Mouse (Mus musculus): ENCODE results near the gene Cdk12. TPM values are rescaled to one million over a fixed set of nuclear protein-coding genes. Genes with fewer than 3 reads are reported as not detected.

The Cdk12 gene
- 1.9 and 2.0 TPM in 2 replicates for polyA plus RNA-seq (2021; fragmentation: Nextera tagmentation)
- long read RNA-seq, experiment 1, partial matches to known transcripts, result 2 of 13 reads
- long read RNA-seq, experiment 1, other reads (novel, unspliced or antisense), result 11 of 13 reads
- long read RNA-seq, experiment 2, partial matches to known transcripts, result 6 of 13 reads
- long read RNA-seq, experiment 2, other reads (novel, unspliced or antisense), result 7 of 13 reads

GRCm38 (mm10) chr11:98202641-98203350 is at the start of gene Cdk12:
Gene Cdk12 (plus strand): TSS chr11:98203059.

GRCm38 (mm10) chr11:98192901-98193805 is 9.7 kb upstream of the Cdk12 start, which contains the start of gene Med1:
Gene Med1 (minus strand): TSS chr11:98193293.

Small RNAs within 50 kb of the gene (microRNA-seq; reads per million reads assigned to microRNA genes)
- gene Gm27399 (not detected), gene Mir5119 (not detected)

Other genes with a start within 250 kb of the Cdk12 start
- gene Plxdc1, start 216.6 kb upstream of the Cdk12 start, polyA plus RNA-seq (2021; fragmentation: Nextera tagmentation), result 7.8 and 10.7 TPM in 2 replicates
- 6.9 and 9.8 TPM in 2 replicates for gene Arl5c, start 206.9 kb upstream of the Cdk12 start, polyA plus RNA-seq (2021; fragmentation: Nextera tagmentation)
- gene Cacnb1, start 180.0 kb upstream of the Cdk12 start, polyA plus RNA-seq (2021; fragmentation: Nextera tagmentation), result 38.9 and 48.1 TPM in 2 replicates
- gene Rpl19, start 176.3 kb upstream of the Cdk12 start, polyA plus RNA-seq (2021; fragmentation: Nextera tagmentation), result 2,123 and 2,249 TPM in 2 replicates
- gene Stac2, start 149.6 kb upstream of the Cdk12 start, polyA plus RNA-seq (2021; fragmentation: Nextera tagmentation), result 6.3 and 7.7 TPM in 2 replicates
- 5.7 and 6.6 TPM in 2 replicates for gene Fbxl20, start 52.7 kb upstream of the Cdk12 start, polyA plus RNA-seq (2021; fragmentation: Nextera tagmentation)
- gene Med1, start 9.8 kb upstream of the Cdk12 start, polyA plus RNA-seq (2021; fragmentation: Nextera tagmentation), result 28.3 and 34.2 TPM in 2 replicates
- gene Neurod2, start 126.6 kb downstream of the Cdk12 start, polyA plus RNA-seq (2021; fragmentation: Nextera tagmentation), result 12.4 and 14.7 TPM in 2 replicates
- gene Ppp1r1b, start 145.3 kb downstream of the Cdk12 start, polyA plus RNA-seq (2021; fragmentation: Nextera tagmentation), result 42.9 and 70.1 TPM in 2 replicates
- 37.0 and 39.2 TPM in 2 replicates for gene Stard3, start 155.3 kb downstream of the Cdk12 start, polyA plus RNA-seq (2021; fragmentation: Nextera tagmentation)
- gene Tcap, start 180.8 kb downstream of the Cdk12 start, polyA plus RNA-seq (2021; fragmentation: Nextera tagmentation), result 1.6 and 2.1 TPM in 2 replicates
- 0.31 and 0.41 TPM in 2 replicates for gene Pnmt, start 183.4 kb downstream of the Cdk12 start, polyA plus RNA-seq (2021; fragmentation: Nextera tagmentation)
- gene Pgap3, start 197.4 kb downstream of the Cdk12 start, polyA plus RNA-seq (2021; fragmentation: Nextera tagmentation), result 1.9 and 2.3 TPM in 2 replicates
- gene Erbb2, start 209.4 kb downstream of the Cdk12 start, polyA plus RNA-seq (2021; fragmentation: Nextera tagmentation), result 1.2 and 2.0 TPM in 2 replicates
- 231 and 239 TPM in 2 replicates for gene Mien1, start 235.9 kb downstream of the Cdk12 start, polyA plus RNA-seq (2021; fragmentation: Nextera tagmentation)
- 1.1 and 1.7 TPM in 2 replicates for gene Grb7, start 243.3 kb downstream of the Cdk12 start, polyA plus RNA-seq (2021; fragmentation: Nextera tagmentation)

Measured in layer of hippocampus, adult 6 months (tissue).